Mouse (Mus musculus) neural tube, embryonic 12.5 days (tissue): ENCODE data around the gene Gpr84. TPM values are rescaled to one million over a fixed set of nuclear protein-coding genes. Genes with fewer than 3 reads are reported as not detected.

Source experiments
- ATAC-seq: fragments of 200-750 bp; cut with Nextera tagmentation; 2 replicates; pipeline ENCODE4 v1.8.0; 2017; ENCODE audit warnings: low read depth, mild to moderate bottlenecking, moderate TSS enrichment, moderate library complexity; ENCODE audit not compliant: low FRiP score
- H3K27ac ChIP-seq: fragments of 300-500 bp; sonication (generic); 2 replicates; pipeline ENCODE4 v1.5.1; 2016
- H3K27me3 ChIP-seq: fragments of 300-500 bp; sonication (generic); replicated peaks from 2 replicates; pipeline ENCODE4 v1.6.1; 2016; ENCODE audit warnings: mild to moderate bottlenecking
- H3K36me3 ChIP-seq: fragments of 300-500 bp; sonication (generic); 2 replicates; pipeline ENCODE4 v1.6.1; 2016; ENCODE audit warnings: mild to moderate bottlenecking
- H3K4me1 ChIP-seq: fragments of 300-500 bp; sonication (generic); 2 replicates; pipeline ENCODE4 v1.6.1; 2016
- H3K4me2 ChIP-seq: fragments of 300-500 bp; sonication (generic); replicated peaks from 2 replicates; pipeline ENCODE4 v1.6.1; 2016; ENCODE audit warnings: mild to moderate bottlenecking
- H3K4me3 ChIP-seq: fragments of 300-500 bp; sonication (generic); 2 replicates; pipeline ENCODE4 v1.5.1; 2016
- H3K9ac ChIP-seq: fragments of 300-500 bp; sonication (generic); 2 replicates; pipeline ENCODE4 v1.6.1; 2016; ENCODE audit warnings: mild to moderate bottlenecking
- H3K9me3 ChIP-seq: fragments of 300-500 bp; sonication (generic); 2 replicates; pipeline ENCODE4 v1.6.1; 2016; ENCODE audit warnings: mild to moderate bottlenecking
- WGBS: fragments of 180-500 bp; shearing (Covaris S2); methylation state at CpG from one replicate; pipeline ENCODE4 v1.1.7; 2016; 5-methylcytosine and 5-hydroxymethylcytosine counted together
- polyA plus RNA-seq: library from polyadenylated mRNA; unstranded; fragments of >200 nt; fragmentation: Nextera tagmentation; extraction: Ambion mirVana; gene quantifications from 2 replicates; pipeline ENCODE4 v1.2.1, GENCODE M21; 2016

Gene Gpr84
- polyA plus RNA-seq, 1 experiment from 2014 or later: 0.25 TPM

DNA sequence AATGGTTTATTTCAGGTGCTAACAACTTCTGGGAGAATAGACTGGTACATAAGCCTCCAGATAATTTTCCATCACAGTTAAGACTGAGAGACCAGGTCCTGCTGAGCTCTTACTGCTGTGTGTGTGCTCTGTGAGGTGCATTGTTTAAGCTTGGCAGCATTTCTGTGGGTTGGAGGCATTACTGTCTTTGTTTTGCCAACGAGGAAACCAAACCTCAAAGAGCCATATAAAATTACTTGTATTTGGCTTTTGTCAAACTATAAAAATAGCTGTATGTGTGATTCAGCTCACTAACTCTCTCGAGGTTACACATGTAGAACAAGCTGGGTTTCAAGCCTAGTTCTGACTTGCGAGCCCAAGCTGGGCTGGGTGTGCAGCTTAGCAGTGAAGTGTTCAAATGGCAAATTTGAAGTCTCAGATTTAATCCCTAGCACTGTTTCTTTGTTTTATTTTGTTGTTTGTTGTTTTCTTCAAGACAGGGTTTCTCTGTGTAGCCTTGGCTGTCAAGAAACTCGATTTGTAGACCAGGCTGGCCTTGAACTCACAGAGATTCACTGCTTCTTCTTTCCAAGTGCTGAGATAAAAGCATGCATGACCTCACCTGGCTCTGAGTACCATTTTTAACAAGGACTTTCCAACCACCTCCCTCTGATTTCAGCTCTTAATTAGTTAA lies 17.6 kb downstream of the Gpr84 start:
- peaks cover 56% of the 10 kb centered on the region for H3K4me1 ChIP-seq
- no peaks in the 10 kb centered on the region for H3K27me3 ChIP-seq
- 88% methylated on average over 4 of the region's 4 CpGs for WGBS
- H3K4me3 ChIP-seq: no peak overlapping the region
- H3K9ac ChIP-seq: no peak overlapping the region
- no peaks in the 10 kb centered on the region for H3K9me3 ChIP-seq
- no peak overlapping the region for H3K4me2 ChIP-seq
- H3K36me3 ChIP-seq: peaks cover 28% of the 10 kb centered on the region
- no peak overlapping the region for H3K27ac ChIP-seq
- no peak for ATAC-seq

- WGBS: 72% methylated on average over 9 of the region's 9 CpGs
- Histone ChIP-seq H3K4me2 (no peak overlapping the region; the same call in 1 of the 2 replicates), H3K27ac (peak overlapping the region; percentile 37; the same call in 1 of the 2 replicates), H3K36me3 (peaks cover 28% of the 10 kb centered on the region), H3K4me3 (no peak overlapping the region), H3K9me3 (no peaks in the 10 kb centered on the region), H3K27me3 (no peaks in the 10 kb centered on the region), H3K4me1 (peaks cover 40% of the 10 kb centered on the region), H3K9ac (0 out of 2 replicates have a peak overlapping the region, but pooled peaks have one; percentile 5)
- peak; percentile 29; the same call in 1 of the 2 replicates for ATAC-seq
Measured at GRCm38 (mm10) chr15:103290843-103291242, 19.6 kb downstream of the Gpr84 start.

GRCm38 (mm10) chr15:103290417-103290816 lies 20.0 kb downstream of the Gpr84 start:
- no peak overlapping the region for H3K4me3 ChIP-seq
- H3K9me3 ChIP-seq: no peaks in the 10 kb centered on the region
- H3K36me3 ChIP-seq: peaks cover 28% of the 10 kb centered on the region
- peak; percentile 54; the same call in 1 of the 2 replicates for ATAC-seq
- peak overlapping the region; percentile 51 for H3K27ac ChIP-seq
- no peaks in the 10 kb centered on the region for H3K27me3 ChIP-seq
- peaks cover 40% of the 10 kb centered on the region for H3K4me1 ChIP-seq
- 67% methylated on average over 6 of the region's 6 CpGs for WGBS
- 0 out of 2 replicates have a peak overlapping the region, but pooled peaks have one; percentile 5 for H3K4me2 ChIP-seq
- no peak overlapping the region for H3K9ac ChIP-seq

DNA sequence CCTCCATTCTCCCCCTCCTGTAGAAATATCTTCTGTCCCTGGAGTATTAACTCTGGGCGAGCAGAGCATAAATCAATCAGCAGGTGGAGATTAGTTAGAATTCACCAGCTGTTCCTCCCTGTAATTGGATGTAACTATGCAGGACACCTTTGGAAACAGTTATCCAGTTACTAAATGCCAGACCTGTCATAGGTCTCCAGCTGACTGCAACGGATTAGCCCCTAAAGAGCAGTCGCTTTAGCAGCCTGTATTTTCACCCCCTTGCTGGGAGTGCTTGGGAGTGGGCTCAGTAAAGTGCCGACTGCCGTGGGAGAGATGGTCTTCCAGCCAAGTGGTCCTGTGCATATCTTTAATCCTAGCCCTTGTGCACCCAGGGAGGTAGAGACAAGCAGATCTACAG lies 20.8 kb downstream of the Gpr84 start:
- Histone ChIP-seq H3K4me3 (no peak overlapping the region), H3K9ac (peak overlapping the region; percentile 22; the same call in 1 of the 2 replicates), H3K4me1 (peaks cover 46% of the 10 kb centered on the region), H3K36me3 (peaks cover 28% of the 10 kb centered on the region), H3K4me2 (peak overlapping the region; percentile 5; the same call in 1 of the 2 replicates), H3K27ac (peak overlapping the region; percentile 64), H3K9me3 (no peaks in the 10 kb centered on the region), H3K27me3 (no peaks in the 10 kb centered on the region)
- ATAC-seq: 0 out of 2 replicates have a peak, but pooled peaks have one; percentile 8
- WGBS: 22% methylated on average over 5 of the region's 5 CpGs

GRCm38 (mm10) chr15:103285778-103286417 lies 24.5 kb downstream of the Gpr84 start:
- no peak for ATAC-seq
- peak overlapping the region; percentile 22; the same call in 1 of the 2 replicates for H3K27ac ChIP-seq

DNA sequence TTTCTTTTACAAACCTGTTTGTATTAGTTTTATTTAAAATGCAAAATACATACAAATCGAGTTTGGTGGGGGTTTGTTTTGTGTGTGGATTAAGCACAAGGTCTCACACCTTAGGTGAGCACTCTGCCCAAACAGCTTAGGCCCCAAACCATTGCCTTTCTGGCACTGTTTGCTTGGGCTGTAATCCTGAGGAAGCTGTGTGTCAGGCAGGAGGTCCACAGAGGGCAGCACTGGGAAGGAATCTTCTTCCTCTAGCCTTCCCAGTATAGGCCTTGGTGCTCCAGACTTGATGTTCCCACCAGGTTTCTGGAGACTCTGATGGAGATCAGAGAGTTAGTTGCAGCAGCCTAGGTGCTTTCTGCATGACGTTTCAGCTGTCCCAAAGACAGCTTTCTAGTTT lies 25.8 kb downstream of the Gpr84 start:
- Histone ChIP-seq H3K4me3 (no peak overlapping the region), H3K4me1 (peaks cover 34% of the 10 kb centered on the region), H3K36me3 (no peaks in the 10 kb centered on the region), H3K27ac (0 out of 2 replicates have a peak overlapping the region, but pooled peaks have one; percentile 8), H3K9ac (0 out of 2 replicates have a peak overlapping the region, but pooled peaks have one; percentile 10), H3K9me3 (no peaks in the 10 kb centered on the region), H3K27me3 (no peaks in the 10 kb centered on the region), H3K4me2 (no peak overlapping the region)
- WGBS: 45% methylated on average over 2 of the region's 2 CpGs
- no peak for ATAC-seq

More at GRCm38 (mm10) chr15:103285778-103286417, 24.5 kb downstream of the Gpr84 start:
- 88% methylated on average over 1 of the region's 1 CpGs for WGBS
- Histone ChIP-seq H3K36me3 (peaks cover 2% of the 10 kb centered on the region), H3K9me3 (no peaks in the 10 kb centered on the region), H3K27me3 (no peaks in the 10 kb centered on the region), H3K4me1 (peaks cover 42% of the 10 kb centered on the region), H3K4me3 (no peak overlapping the region), H3K9ac (no peak overlapping the region), H3K4me2 (peak overlapping the region; percentile 19; the same call in 1 of the 2 replicates)

DNA sequence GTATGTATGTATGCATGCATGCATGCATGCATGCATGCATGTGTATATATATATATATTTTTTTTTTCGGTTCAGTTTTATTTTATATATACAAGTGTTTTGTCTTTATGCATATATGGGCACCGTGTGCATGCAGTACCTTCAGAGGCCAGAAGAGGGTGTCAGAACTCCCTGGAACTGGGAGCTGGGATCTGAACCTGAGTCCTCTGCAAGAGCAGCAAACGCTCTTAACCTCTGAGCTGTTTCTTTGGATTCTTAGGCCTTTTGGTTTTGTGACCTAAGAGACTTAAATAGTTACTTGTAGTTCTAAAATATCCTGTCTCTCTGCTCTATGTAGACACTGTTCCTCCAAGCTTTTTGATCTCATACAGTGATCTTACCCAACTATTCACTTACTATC lies 26.3 kb downstream of the Gpr84 start:
- Histone ChIP-seq H3K4me1 (peaks cover 29% of the 10 kb centered on the region), H3K9me3 (no peaks in the 10 kb centered on the region), H3K27me3 (no peaks in the 10 kb centered on the region), H3K36me3 (no peaks in the 10 kb centered on the region), H3K27ac (no peak overlapping the region), H3K4me2 (no peak overlapping the region), H3K4me3 (no peak overlapping the region), H3K9ac (no peak overlapping the region)
- ATAC-seq: no peak
- 53% methylated on average over 3 of the region's 3 CpGs for WGBS

DNA sequence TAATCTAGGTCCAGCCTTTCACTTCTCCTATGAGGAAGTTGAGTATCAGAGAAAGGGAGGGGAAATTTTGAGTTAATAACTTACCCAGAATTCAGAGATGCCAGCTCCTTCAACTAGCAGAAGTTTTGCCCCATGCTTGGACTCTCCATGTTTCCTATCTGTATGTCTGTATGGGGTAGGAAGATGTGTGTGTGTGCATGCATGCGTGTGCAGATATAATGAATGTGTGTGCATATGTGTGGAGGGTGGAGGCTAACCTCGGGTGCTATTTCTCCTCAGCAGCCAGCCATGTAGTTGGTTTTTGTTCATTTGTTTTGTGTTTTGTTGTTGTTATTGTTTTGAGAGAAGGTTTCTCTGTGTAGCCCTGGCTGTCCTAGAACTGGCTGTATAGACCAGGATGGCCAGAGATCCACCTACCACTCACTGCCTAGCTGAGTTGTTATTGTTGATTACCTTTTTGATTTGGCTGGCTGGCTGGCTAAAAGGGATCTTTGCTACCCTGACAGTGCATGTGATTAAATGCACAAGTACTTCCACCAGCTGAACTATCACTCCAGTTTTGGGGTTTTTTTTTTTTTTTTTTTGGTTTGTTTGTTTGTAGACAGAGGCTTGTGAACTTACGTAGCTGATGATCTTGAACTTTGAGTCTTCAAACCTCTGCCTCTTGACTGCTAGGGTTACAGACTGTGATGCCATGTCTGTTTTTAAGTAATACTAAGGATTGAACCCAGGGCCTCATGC lies 28.8 kb downstream of the Gpr84 start:
- 96% methylated on average over 3 of the region's 3 CpGs for WGBS
- no peaks in the 10 kb centered on the region for H3K36me3 ChIP-seq
- no peaks in the 10 kb centered on the region for H3K27me3 ChIP-seq
- no peak for ATAC-seq
- no peak overlapping the region for H3K27ac ChIP-seq
- H3K4me2 ChIP-seq: no peak overlapping the region
- no peak overlapping the region for H3K4me3 ChIP-seq
- peaks cover 37% of the 10 kb centered on the region for H3K4me1 ChIP-seq
- H3K9ac ChIP-seq: no peak overlapping the region
- no peaks in the 10 kb centered on the region for H3K9me3 ChIP-seq

DNA sequence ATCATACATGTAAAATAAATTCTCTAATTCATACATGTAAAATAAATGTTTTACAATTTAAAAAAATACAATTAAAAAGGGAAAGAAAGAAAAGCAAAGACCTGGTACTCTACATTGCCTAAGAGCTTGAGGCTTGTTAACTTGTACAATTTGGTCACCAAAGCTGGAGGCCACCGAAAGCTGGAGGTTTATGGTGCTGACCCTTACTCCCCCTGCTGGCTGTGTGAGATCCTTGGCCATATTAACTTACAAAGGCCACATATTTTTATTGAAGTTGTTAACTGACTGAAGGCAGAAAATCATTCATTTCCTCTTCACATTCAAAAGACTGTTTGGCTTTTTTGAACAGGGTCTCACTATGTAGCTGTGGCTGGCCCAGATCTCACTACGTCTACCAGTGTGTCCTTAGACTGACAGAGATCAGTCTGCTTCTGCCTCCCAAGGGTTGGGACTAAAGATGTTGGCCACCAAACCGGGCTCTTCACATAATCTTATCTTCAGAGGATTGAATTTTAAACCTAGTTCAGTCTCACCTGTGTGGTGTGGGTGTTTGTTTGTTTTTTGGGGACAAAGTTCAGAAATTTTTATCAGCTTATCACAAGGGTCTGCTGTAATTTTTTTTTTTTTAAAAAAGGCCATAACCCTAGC lies 29.5 kb downstream of the Gpr84 start:
- no peaks in the 10 kb centered on the region for H3K27me3 ChIP-seq
- H3K4me2 ChIP-seq: no peak overlapping the region
- no peaks in the 10 kb centered on the region for H3K36me3 ChIP-seq
- no peak overlapping the region for H3K27ac ChIP-seq
- ATAC-seq: no peak
- peaks cover 34% of the 10 kb centered on the region for H3K4me1 ChIP-seq
- no peak overlapping the region for H3K9ac ChIP-seq
- no peaks in the 10 kb centered on the region for H3K9me3 ChIP-seq
- H3K4me3 ChIP-seq: no peak overlapping the region
- WGBS: 65% methylated on average over 3 of the region's 3 CpGs

GRCm38 (mm10) chr15:103279750-103280149 lies 30.7 kb downstream of the Gpr84 start:
- no peak overlapping the region for H3K9ac ChIP-seq
- H3K9me3 ChIP-seq: no peaks in the 10 kb centered on the region
- no peaks in the 10 kb centered on the region for H3K36me3 ChIP-seq
- 53% methylated on average over 3 of the region's 3 CpGs for WGBS
- H3K4me3 ChIP-seq: no peak overlapping the region
- H3K27ac ChIP-seq: no peak overlapping the region
- no peaks in the 10 kb centered on the region for H3K27me3 ChIP-seq
- H3K4me2 ChIP-seq: no peak overlapping the region
- H3K4me1 ChIP-seq: peaks cover 22% of the 10 kb centered on the region
- no peak for ATAC-seq

DNA sequence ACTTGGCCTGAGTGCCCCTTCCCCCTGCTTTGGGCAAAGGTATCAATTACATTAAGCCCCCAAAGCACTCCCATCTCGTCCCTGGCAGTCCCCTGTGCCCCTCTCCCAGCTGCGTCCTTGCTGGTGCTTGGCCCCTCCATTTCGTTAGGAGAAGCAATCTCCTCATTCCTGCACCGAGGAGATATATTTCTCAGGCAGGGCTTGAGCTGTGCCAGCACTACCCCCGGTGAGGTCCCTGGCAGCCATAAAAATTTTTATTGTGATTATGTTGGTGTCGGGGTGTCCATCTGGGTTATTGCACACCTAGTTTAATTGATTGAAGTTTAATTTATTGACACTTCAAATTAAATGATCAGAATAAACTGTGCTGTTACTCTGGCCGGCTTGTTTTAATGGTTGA lies 32.5 kb downstream of the Gpr84 start:
- peak; percentile 38; the same call in 1 of the 2 replicates for ATAC-seq
- Histone ChIP-seq H3K4me2 (peak overlapping the region; percentile 13; the same call in 1 of the 2 replicates), H3K27me3 (no peaks in the 10 kb centered on the region), H3K36me3 (no peaks in the 10 kb centered on the region), H3K27ac (peak overlapping the region; percentile 60; the same call in 1 of the 2 replicates), H3K9ac (no peak overlapping the region), H3K9me3 (no peaks in the 10 kb centered on the region), H3K4me1 (peaks cover 33% of the 10 kb centered on the region), H3K4me3 (no peak overlapping the region)
- 48% methylated on average over 7 of the region's 7 CpGs for WGBS
